Mouse (Mus musculus): ENCODE data around the gene Nucb1. TPM values are rescaled to one million over a fixed set of nuclear protein-coding genes. Genes with fewer than 3 reads are reported as not detected.
A peak's percentile ranks its signal among the peaks of the same experiment; 100 is the strongest.

The Nucb1 gene
- total and polyA plus RNA-seq, 3 experiments = 127 to 409 (median 408) TPM

- Histone ChIP-seq H3K4me3 (ENCODE audit: low read depth, low read length) (no peak overlapping the region), H3K36me3 (replicated peaks) (peaks cover 15% of the 10 kb centered on the region), H3K27me3 (ENCODE audit: insufficient read depth, low read length) (peaks cover 2% of the 10 kb centered on the region; the same call in 1 of the 2 replicates), H3K4me1 (ENCODE audit: insufficient read depth, low read depth, low read length) (peaks cover 41% of the 10 kb centered on the region), H3K9me3 (replicated peaks) (no peaks in the 10 kb centered on the region)
- no peak for DNase-seq (ENCODE audit: low spot score)
- 0 out of 2 replicates have a peak, but pooled peaks have one; percentile 25 for ATAC-seq (ENCODE audit: extremely low read depth, insufficient number of reproducible peaks, low FRiP score, poor library complexity, severe bottlenecking)
- TF ChIP-seq CTCF (IDR thresholded peaks at IDR 0.05; ENCODE audit: low read depth, low read length) = peak; percentile 77; the same call in 1 of the 2 replicates
- TF ChIP-seq GATA1 (IDR thresholded peaks at IDR 0.05; ENCODE audit: borderline replicate concordance, low read length) = no peak
These were observed 39.3 kb downstream of the Nucb1 start for GRCm38 (mm10) chr7:45470869-45471268.

GRCm38 (mm10) chr7:45467090-45467670, 43.0 kb downstream of the Nucb1 start:
- ATAC-seq (ENCODE audit: extremely low read depth, insufficient number of reproducible peaks, low FRiP score, poor library complexity, severe bottlenecking) (no peak), DNase-seq (ENCODE audit: low spot score) (no peak)
- Histone ChIP-seq H3K36me3 (replicated peaks) (peaks cover 36% of the 10 kb centered on the region), H3K9me3 (replicated peaks) (no peaks in the 10 kb centered on the region), H3K27me3 (ENCODE audit: insufficient read depth, low read length) (peaks cover 2% of the 10 kb centered on the region; the same call in 1 of the 2 replicates), H3K4me1 (ENCODE audit: insufficient read depth, low read depth, low read length) (peaks cover 51% of the 10 kb centered on the region), H3K4me3 (ENCODE audit: low read depth, low read length) (peak overlapping the region; percentile 94)
- no peak for TF ChIP-seq TAL1 (conservative IDR thresholded peaks at IDR 0.05; ENCODE audit: low read depth, low read length)
- no peak for TF ChIP-seq GATA1 (IDR thresholded peaks at IDR 0.05; ENCODE audit: borderline replicate concordance, low read length)
- TF ChIP-seq GATA2 (IDR thresholded peaks at IDR 0.05; ENCODE audit: borderline replicate concordance, low read depth, low read length) = no peak
- TF ChIP-seq CTCF (IDR thresholded peaks at IDR 0.05; ENCODE audit: low read depth, low read length) = no peak
- TF ChIP-seq POLR2AphosphoS5 (IDR thresholded peaks at IDR 0.05; ENCODE audit: insufficient replicate concordance, low read depth, low read length) = no peak

GRCm38 (mm10) chr7:45466283-45467089, 43.7 kb downstream of the Nucb1 start, which contains the start of gene Bax:
Gene Bax (minus strand): TSS chr7:45466898.
- peak within 1 kb of the TSS; percentile 94 for H3K4me3 ChIP-seq (ENCODE audit: low read depth, low read length)
- DNase-seq (ENCODE audit: low spot score) (peak; percentile 83), ATAC-seq (ENCODE audit: extremely low read depth, insufficient number of reproducible peaks, low FRiP score, poor library complexity, severe bottlenecking) (peak; percentile 36; the same call in 1 of the 2 replicates)
- peaks cover 43% of the 10 kb centered on the region for H3K36me3 ChIP-seq (replicated peaks)
- peaks cover 54% of the 10 kb centered on the region for H3K4me1 ChIP-seq (ENCODE audit: insufficient read depth, low read depth, low read length)
- TF ChIP-seq POLR2AphosphoS5 (IDR thresholded peaks at IDR 0.05; ENCODE audit: insufficient replicate concordance, low read depth, low read length) (no peak), GATA1 (IDR thresholded peaks at IDR 0.05; ENCODE audit: borderline replicate concordance, low read length) (no peak), CTCF (IDR thresholded peaks at IDR 0.05; ENCODE audit: low read depth, low read length) (no peak), GATA2 (IDR thresholded peaks at IDR 0.05; ENCODE audit: borderline replicate concordance, low read depth, low read length) (no peak), TAL1 (conservative IDR thresholded peaks at IDR 0.05; ENCODE audit: low read depth, low read length) (no peak)
- peaks cover 2% of the 10 kb centered on the region; the same call in 1 of the 2 replicates for H3K27me3 ChIP-seq (ENCODE audit: insufficient read depth, low read length)
- H3K9me3 ChIP-seq (replicated peaks) = no peaks in the 10 kb centered on the region

- Histone ChIP-seq H3K4me1 (ENCODE audit: insufficient read depth, low read depth, low read length) (peaks cover 54% of the 10 kb centered on the region), H3K9me3 (replicated peaks) (no peaks in the 10 kb centered on the region), H3K4me3 (ENCODE audit: low read depth, low read length) (peak overlapping the region; percentile 94), H3K27me3 (ENCODE audit: insufficient read depth, low read length) (peaks cover 2% of the 10 kb centered on the region; the same call in 1 of the 2 replicates), H3K36me3 (replicated peaks) (peaks cover 51% of the 10 kb centered on the region)
- peak; percentile 43 for DNase-seq (ENCODE audit: low spot score)
- peak; percentile 16; the same call in 1 of the 2 replicates for ATAC-seq (ENCODE audit: extremely low read depth, insufficient number of reproducible peaks, low FRiP score, poor library complexity, severe bottlenecking)
- no peak for TF ChIP-seq GATA1 (IDR thresholded peaks at IDR 0.05; ENCODE audit: borderline replicate concordance, low read length)
- no peak for TF ChIP-seq POLR2AphosphoS5 (IDR thresholded peaks at IDR 0.05; ENCODE audit: insufficient replicate concordance, low read depth, low read length)
- TF ChIP-seq TAL1 (conservative IDR thresholded peaks at IDR 0.05; ENCODE audit: low read depth, low read length) = no peak
- no peak for TF ChIP-seq CTCF (IDR thresholded peaks at IDR 0.05; ENCODE audit: low read depth, low read length)
- TF ChIP-seq GATA2 (IDR thresholded peaks at IDR 0.05; ENCODE audit: borderline replicate concordance, low read depth, low read length) = no peak
These were observed 44.7 kb downstream of the Nucb1 start for GRCm38 (mm10) chr7:45465549-45465948.

- Histone ChIP-seq H3K4me1 (ENCODE audit: insufficient read depth, low read depth, low read length) (peaks cover 57% of the 10 kb centered on the region), H3K27me3 (ENCODE audit: insufficient read depth, low read length) (peaks cover 2% of the 10 kb centered on the region; the same call in 1 of the 2 replicates), H3K9me3 (replicated peaks) (no peaks in the 10 kb centered on the region), H3K36me3 (replicated peaks) (peaks cover 56% of the 10 kb centered on the region), H3K4me3 (ENCODE audit: low read depth, low read length) (peak overlapping the region; percentile 94)
- DNase-seq (ENCODE audit: low spot score) (no peak), ATAC-seq (ENCODE audit: extremely low read depth, insufficient number of reproducible peaks, low FRiP score, poor library complexity, severe bottlenecking) (no peak)
- no peak for TF ChIP-seq CTCF (IDR thresholded peaks at IDR 0.05; ENCODE audit: low read depth, low read length)
- TF ChIP-seq GATA1 (IDR thresholded peaks at IDR 0.05; ENCODE audit: borderline replicate concordance, low read length) = no peak
- TF ChIP-seq POLR2AphosphoS5 (IDR thresholded peaks at IDR 0.05; ENCODE audit: insufficient replicate concordance, low read depth, low read length) = no peak
- no peak for TF ChIP-seq GATA2 (IDR thresholded peaks at IDR 0.05; ENCODE audit: borderline replicate concordance, low read depth, low read length)
- no peak for TF ChIP-seq TAL1 (conservative IDR thresholded peaks at IDR 0.05; ENCODE audit: low read depth, low read length)
These were observed 45.1 kb downstream of the Nucb1 start for GRCm38 (mm10) chr7:45465112-45465511.
